Mouse (Mus musculus) embryonic fibroblast, embryonic 13.5 days (primary cell): ENCODE measurements around the gene Ypel5.

Experiments
- CTCF ChIP-seq: IDR thresholded peaks from 2 replicates; pipeline ENCODE4 v1.5.1; 2011; ENCODE audit warnings: mild to moderate bottlenecking, control low read depth, low read length, moderate library complexity, borderline replicate concordance; ENCODE audit not compliant: insufficient read depth
- POLR2A ChIP-seq: IDR thresholded peaks from 2 replicates; pipeline ENCODE4 v1.6.1; 2011; ENCODE audit warnings: low read depth, mild to moderate bottlenecking, control low read depth, low read length, moderate library complexity

DNA sequence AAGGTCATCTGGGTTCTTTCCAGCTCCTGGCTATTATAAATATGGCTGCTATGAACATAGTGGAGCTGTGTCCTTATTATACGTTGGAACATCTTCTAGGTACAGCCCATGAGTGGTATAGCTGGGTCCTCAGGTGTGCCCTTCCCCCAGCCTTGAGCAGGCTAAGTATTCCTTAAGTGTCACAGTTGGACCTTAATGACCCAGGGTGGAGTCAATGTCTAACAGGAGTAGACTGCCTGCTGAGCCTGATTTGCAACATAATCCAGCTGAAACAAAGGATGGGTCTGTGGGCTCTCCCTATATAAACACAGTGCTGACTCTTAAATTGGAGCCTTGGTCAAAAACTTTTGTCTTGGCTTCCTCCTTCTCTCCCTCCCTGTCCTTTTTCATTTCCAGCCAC, 45.6 kb downstream of the Ypel5 start:
- TF ChIP-seq CTCF (no peak), POLR2A (no peak)
